Mouse (Mus musculus) adrenal gland, postnatal 36 days (tissue): Measurements from ENCODE around the gene Ganab. TPM values are rescaled to one million over a fixed set of nuclear protein-coding genes. Genes with fewer than 3 reads are reported as not detected.

Experiments
- DNase-seq, 2 experiments: peaks; one replicate each; pipeline ENCODE4 v3.0.0; 2021; ENCODE audit warnings: mixed read lengths in 1 of 2
- total RNA-seq, 2 experiments: library from RNA; stranded (reverse); gene quantifications; 2 replicates each; pipeline ENCODE4 v1.2.3; 2021

The Ganab gene
- total RNA-seq, 2 experiments from 2014 or later, result 190 to 201 TPM

DNA sequence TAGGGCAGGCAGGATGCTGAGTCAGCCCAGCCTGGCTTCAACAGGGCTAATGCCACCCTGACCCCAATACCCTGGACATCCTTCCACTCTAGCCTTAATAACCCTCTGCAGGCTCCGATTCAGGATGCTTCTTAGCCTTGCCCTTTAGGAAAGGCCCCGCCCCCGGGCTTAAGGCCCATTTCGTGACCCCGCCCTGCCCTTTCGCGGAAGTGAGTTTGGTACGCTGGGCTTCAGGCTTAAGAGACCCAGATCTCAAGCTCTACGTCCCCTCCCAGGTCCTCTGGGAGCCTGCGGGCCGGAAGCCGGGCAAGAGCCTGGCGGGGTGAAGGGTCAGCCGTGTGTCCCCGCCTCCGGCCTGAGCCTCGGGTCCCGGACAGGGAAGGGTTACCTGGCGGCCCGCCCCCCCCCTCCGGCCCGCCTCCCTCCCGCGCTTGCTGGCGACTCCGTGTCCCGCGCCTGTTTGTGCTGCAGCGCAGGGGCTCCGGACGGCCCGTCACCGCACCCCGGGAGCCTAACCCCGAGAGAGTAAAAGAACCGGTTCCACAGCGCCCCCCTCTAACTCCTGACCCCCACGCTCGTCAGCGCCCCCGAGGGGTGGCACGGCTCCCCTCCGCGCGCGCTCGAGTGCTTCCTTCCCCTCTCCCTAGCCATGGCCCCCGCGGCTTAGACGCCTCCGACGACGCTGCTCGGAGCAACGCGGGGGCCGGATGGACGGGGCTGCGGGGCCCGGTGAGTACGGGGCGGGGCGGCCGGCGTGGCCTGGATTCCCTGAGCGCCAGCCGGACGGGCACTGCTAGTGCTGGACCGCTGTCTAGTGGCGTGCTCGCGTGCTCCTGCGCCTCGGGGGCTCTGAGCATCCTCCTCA is 31.6 kb downstream of the Ganab start, which contains the start of the genes Rom1 and Eml3:
TSS of gene Rom1 (minus strand) at position 133 of the 865 bp plus-strand sequence.
TSS of gene Eml3 (plus strand) at position 329 of the 865 bp plus-strand sequence.
- DNase-seq, result peak; percentile 96

GRCm38 (mm10) chr19:8930117-8930516 is 32.2 kb downstream of the Ganab start:
- no peak for DNase-seq

- no peak for DNase-seq
These were observed 32.9 kb downstream of the Ganab start for GRCm38 (mm10) chr19:8930771-8931170.

DNA sequence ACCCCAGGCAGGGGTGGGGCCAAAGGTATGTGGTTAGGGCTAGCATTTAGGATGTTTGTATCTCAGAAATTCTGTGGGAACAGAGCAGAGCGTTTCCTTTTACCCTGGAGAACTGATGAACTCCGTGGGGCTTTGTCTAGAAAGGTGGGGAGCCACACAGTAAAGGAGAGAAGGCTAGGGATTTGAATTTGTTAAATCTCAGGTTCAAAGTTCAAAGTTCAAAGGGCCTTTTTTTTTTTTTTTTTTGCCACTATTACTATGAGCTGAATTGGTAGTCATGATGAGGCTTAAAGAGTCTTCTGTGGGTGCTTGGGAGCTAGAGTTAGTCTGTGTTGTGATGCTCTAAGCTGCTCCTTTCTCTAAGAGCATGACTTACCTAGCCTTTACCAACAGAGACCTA is 38.9 kb downstream of the Ganab start:
- DNase-seq, result no peak

DNA sequence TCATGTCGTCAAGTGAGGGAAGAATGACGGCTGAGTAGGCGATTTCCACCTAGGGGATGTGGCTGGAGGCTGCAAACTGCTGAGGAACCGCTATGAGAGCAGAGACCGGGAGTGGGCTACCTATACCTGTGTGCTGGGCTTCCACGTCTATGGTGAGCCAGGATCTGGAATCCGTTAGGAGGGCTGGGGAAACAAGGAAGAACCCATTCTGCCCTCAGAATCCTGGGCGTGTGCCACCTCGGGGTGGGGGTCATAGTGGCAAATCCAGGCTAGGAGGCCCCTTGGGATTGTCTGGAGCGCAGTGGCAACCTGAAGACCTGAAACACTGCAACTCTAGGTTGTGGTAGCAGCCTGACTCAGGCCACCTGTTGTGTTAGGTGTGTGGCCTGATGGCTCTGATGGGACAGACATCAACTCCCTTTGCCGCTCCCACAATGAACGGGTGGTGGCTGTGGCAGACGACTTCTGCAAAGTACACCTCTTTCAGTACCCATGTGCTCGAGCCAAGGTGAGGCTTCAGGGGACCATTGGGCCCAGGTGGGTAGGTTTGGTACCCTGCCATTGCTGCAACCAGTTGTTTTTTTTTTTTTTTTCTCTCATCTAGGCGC is 42.8 kb downstream of the Ganab start:
- DNase-seq, result no peak

- DNase-seq, result no peak
These were observed 43.3 kb downstream of the Ganab start for GRCm38 (mm10) chr19:8941136-8941514.

- peak; percentile 96 to 98 for DNase-seq
These were observed 43.8 kb downstream of the Ganab start, which contains the start of gene Mta2 for GRCm38 (mm10) chr19:8941515-8942217. Gene Mta2, plus strand, starts transcription at chr19:8941875.

- DNase-seq, result peak; percentile 59 to 77
These were observed 44.5 kb downstream of the Ganab start for GRCm38 (mm10) chr19:8942276-8942964.

- no peak for DNase-seq
These were observed 45.2 kb downstream of the Ganab start for GRCm38 (mm10) chr19:8943047-8943446.

DNA sequence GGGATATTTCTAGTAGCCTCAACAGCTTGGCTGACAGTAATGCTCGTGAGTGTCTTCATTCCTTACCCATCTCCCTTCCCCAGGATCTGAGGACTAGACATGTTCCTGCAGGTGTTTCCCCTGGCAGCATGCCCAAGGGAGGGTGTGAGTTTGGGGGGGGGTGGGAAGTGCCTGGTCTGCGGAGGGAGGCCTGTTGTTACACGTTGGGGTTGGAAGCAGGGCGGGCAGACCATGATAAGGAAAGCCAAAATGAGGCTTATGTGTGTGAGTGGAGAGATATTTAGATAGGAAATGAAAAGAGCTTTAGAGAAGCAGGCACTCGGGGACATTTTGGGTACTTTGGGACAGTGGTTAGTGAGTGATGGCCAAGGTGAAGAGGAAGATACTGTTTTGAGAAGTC is 46.2 kb downstream of the Ganab start:
- DNase-seq, result no peak

GRCm38 (mm10) chr19:8944750-8945149 is 46.9 kb downstream of the Ganab start:
- DNase-seq, result peak; percentile 81 to 88

GRCm38 (mm10) chr19:8945251-8945650 is 47.4 kb downstream of the Ganab start:
- DNase-seq, result no peak

DNA sequence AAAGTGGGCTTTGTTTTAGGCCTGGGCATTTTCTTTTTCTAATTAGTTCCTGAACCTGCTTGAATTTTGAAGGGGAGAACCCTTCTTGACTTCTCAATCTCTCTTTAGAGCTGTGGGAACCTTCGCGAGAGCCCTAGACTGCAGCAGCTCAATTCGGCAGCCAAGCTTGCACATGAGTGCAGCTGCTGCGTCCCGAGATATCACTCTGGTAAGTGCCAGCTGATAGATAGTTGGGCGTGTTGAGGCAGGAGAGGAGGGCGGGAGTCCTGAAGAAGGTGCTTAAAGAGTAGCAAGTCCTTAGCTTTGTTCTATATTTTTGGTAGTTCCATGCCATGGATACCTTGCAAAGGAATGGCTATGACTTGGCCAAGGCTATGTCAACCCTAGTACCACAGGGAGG is 49.1 kb downstream of the Ganab start:
- DNase-seq, result no peak

- DNase-seq, result no peak
These were observed 52.3 kb downstream of the Ganab start for GRCm38 (mm10) chr19:8950190-8950589.

DNA sequence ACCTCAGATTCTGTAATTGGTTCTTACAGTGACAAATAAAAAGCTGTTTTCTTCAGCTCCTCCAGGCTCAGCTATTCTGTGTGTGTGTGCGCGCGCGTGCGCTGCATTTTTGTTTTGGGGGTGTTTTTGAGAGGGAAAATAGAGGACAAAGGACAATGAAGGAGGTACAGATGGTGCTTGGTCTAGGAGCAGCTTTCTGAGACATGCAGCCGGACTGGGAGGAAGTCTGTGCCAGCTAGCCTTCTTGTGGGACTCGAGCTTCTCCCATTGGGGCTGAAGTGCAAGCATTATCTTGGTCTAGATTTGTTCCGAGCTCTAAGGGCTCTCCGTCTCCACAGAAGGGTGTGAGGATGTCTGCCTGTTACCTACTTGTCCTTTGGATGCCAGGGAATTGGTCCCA is 54.4 kb downstream of the Ganab start:
- DNase-seq, result no peak

- DNase-seq, result peak; percentile 87 to 88
These were observed 55.5 kb downstream of the Ganab start, which contains the start of gene Tut1 for GRCm38 (mm10) chr19:8953135-8954039. Gene Tut1, plus strand, starts transcription at chr19:8953847.

- DNase-seq, result no peak
These were observed 56.3 kb downstream of the Ganab start for GRCm38 (mm10) chr19:8954171-8954570.

- no peak for DNase-seq
These were observed 64.4 kb downstream of the Ganab start for GRCm38 (mm10) chr19:8962256-8962655.

GRCm38 (mm10) chr19:8965075-8965474 is 67.2 kb downstream of the Ganab start:
- no peak for DNase-seq

- no peak for DNase-seq
These were observed 67.9 kb downstream of the Ganab start for GRCm38 (mm10) chr19:8965771-8966170.

DNA sequence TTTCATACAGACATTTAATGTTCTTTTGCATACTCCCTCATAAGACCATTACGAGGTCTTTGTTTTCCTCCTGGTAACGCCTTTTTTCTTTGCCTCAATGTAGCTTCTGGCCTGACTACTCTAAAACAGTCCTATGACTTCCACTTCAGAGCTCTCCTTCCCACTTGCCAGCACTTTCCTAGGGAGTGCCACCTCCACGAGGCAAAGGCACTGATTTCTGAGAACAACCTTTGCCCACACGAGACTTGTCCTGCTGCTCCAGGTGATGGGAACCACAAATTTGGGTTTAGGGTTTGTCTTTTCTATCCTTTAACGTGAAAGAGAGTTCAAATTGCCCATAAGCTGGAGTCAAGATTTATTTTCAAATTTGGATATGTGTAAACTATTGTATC is 68.3 kb downstream of the Ganab start:
- DNase-seq, result no peak
